Mouse (Mus musculus) limb, embryonic 11.5 days (tissue): ENCODE results near the gene Bmp6. TPM values are rescaled to one million over a fixed set of nuclear protein-coding genes. Genes with fewer than 3 reads are reported as not detected.

Experiments used
- ATAC-seq: fragments of 200-750 bp; cut with Nextera tagmentation; 2 replicates; pipeline ENCODE4 v1.8.0; 2017; ENCODE audit warnings: low read depth; ENCODE audit not compliant: insufficient number of reproducible peaks, low FRiP score, low TSS enrichment
- DNase-seq: peaks from one replicate; pipeline ENCODE4 v3.0.0-alpha.2; 2015; ENCODE audit warnings: low spot score
- H3K27ac ChIP-seq: fragments of 300-500 bp; sonication (generic); replicated peaks from 2 replicates; pipeline ENCODE4 v1.5.1; 2014; ENCODE audit warnings: low read depth, mild to moderate bottlenecking, low read length
- H3K27me3 ChIP-seq: fragments of 300-500 bp; sonication (generic); 2 replicates; pipeline ENCODE4 v1.6.1; 2014; ENCODE audit warnings: mild to moderate bottlenecking, low read length, mixed read lengths; ENCODE audit not compliant: control insufficient read depth, insufficient read depth
- H3K36me3 ChIP-seq: fragments of 300-500 bp; sonication (generic); 2 replicates; pipeline ENCODE4 v1.6.1; 2014; ENCODE audit warnings: mild to moderate bottlenecking, low read length, moderate library complexity, mixed read lengths; ENCODE audit not compliant: control insufficient read depth, insufficient read depth
- H3K4me1 ChIP-seq: fragments of 300-500 bp; sonication (generic); 2 replicates; pipeline ENCODE4 v1.6.1; 2014; ENCODE audit warnings: low read length, mixed read lengths; ENCODE audit not compliant: control insufficient read depth, insufficient read depth
- H3K4me2 ChIP-seq: fragments of 300-500 bp; sonication (generic); 2 replicates; pipeline ENCODE4 v1.6.1; 2014; ENCODE audit warnings: low read depth, mild to moderate bottlenecking, moderate library complexity; ENCODE audit not compliant: severe bottlenecking
- H3K4me3 ChIP-seq: fragments of 300-500 bp; sonication (generic); 2 replicates; pipeline ENCODE4 v1.5.1; 2014; ENCODE audit warnings: low read depth, low read length
- H3K9ac ChIP-seq: fragments of 300-500 bp; sonication (generic); 2 replicates; pipeline ENCODE4 v1.6.1; 2014; ENCODE audit warnings: mild to moderate bottlenecking, low read length
- H3K9me3 ChIP-seq: fragments of 300-500 bp; sonication (generic); 2 replicates; pipeline ENCODE4 v1.6.1; 2016; ENCODE audit warnings: low read length; ENCODE audit not compliant: control insufficient read depth
- WGBS: fragments of 180-500 bp; shearing (Covaris S2); extraction: QIAGEN DNeasy Blood & Tissue Kit; methylation state at CpG from one replicate; pipeline ENCODE4 v1.1.7; 2014; 5-methylcytosine and 5-hydroxymethylcytosine counted together
- polyA plus RNA-seq: library from polyadenylated mRNA; unstranded; fragments of >200 nt; fragmentation: Nextera tagmentation; extraction: Ambion mirVana; gene quantifications from 2 replicates; pipeline ENCODE4 v1.2.1, GENCODE M21; 2014

Bmp6 gene
- polyA plus RNA-seq, 1 experiment from 2014 or later, result 0.52 TPM

DNA sequence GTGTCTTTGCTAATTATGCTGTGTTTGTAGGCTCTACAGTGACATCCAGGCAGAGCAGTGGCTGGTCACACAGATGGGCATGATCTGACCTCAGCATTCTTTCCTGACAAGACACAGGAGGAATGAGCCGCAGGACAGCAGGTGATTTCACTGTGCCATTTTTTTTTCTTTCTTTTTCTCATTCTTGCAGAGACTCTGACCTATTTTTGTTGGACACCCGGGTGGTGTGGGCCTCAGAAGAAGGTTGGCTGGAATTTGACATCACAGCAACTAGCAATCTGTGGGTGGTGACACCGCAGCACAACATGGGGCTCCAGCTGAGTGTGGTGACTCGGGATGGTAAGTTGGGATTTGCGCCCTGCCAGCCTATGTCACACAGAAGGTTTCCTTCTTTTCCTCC lies 139.8 kb downstream of the Bmp6 start:
- 86% methylated on average over 5 of the region's 5 CpGs for WGBS
- Histone ChIP-seq H3K4me1 (0 out of 2 replicates have a peak, but pooled peaks cover 3% of the 10 kb centered on the region), H3K4me2 (no peak overlapping the region), H3K9me3 (no peaks in the 10 kb centered on the region), H3K36me3 (no peaks in the 10 kb centered on the region), H3K27ac (no peak overlapping the region), H3K4me3 (no peak overlapping the region), H3K9ac (no peak overlapping the region), H3K27me3 (no peaks in the 10 kb centered on the region)
- DNase-seq (no peak), ATAC-seq (no peak)

DNA sequence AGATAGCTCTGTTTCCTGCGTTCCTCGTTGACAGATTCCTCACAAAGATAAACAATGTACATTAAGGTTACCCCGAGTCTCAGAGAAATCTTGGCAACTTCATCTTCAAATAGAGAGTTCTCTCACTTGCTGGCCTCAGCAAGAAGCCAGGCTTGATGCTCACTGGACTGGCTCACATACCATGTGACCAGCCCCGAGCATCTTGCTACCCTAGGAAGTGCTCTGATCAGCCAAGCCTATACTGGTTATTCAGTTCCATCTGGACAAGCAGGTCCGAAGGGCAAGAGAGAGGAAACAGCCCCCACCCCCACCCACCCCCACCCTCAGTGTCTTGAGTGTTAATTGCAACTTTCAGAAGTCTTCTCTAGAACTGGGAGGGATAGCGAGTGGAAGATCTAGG lies 141.9 kb downstream of the Bmp6 start:
- no peak for ATAC-seq
- Histone ChIP-seq H3K27me3 (no peaks in the 10 kb centered on the region), H3K4me2 (no peak overlapping the region), H3K4me3 (no peak overlapping the region), H3K4me1 (0 out of 2 replicates have a peak, but pooled peaks cover 3% of the 10 kb centered on the region), H3K36me3 (no peaks in the 10 kb centered on the region), H3K27ac (no peak overlapping the region), H3K9ac (no peak overlapping the region), H3K9me3 (no peaks in the 10 kb centered on the region)
- no peak for DNase-seq
- 84% methylated on average over 6 of the region's 6 CpGs for WGBS

DNA sequence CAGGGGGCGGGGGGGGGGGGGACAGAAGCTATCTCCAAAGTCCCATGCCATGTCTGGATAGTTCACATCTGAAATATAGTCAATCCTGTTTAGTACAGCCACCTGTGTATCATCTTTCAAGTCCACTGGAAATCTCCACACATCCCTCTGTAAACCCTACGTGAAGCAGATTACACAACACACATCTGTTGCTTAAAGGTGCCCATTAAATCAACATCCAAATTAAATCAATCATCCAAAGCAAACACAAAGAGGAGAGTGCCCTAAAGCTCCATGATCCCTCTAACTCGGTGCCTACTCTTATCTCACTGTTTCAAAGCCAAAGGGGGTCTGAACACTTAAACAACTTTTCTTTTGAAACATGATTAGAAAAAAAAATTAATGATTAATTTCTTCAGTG lies 151.8 kb downstream of the Bmp6 start:
- Histone ChIP-seq H3K9me3 (no peaks in the 10 kb centered on the region), H3K9ac (no peak overlapping the region), H3K4me3 (no peak overlapping the region), H3K36me3 (no peaks in the 10 kb centered on the region; the same call in 1 of the 2 replicates), H3K4me1 (no peaks in the 10 kb centered on the region), H3K27me3 (no peaks in the 10 kb centered on the region), H3K4me2 (no peak overlapping the region), H3K27ac (no peak overlapping the region)
- DNase-seq (no peak), ATAC-seq (no peak)
- 54% methylated on average over 3 of the region's 3 CpGs for WGBS

DNA sequence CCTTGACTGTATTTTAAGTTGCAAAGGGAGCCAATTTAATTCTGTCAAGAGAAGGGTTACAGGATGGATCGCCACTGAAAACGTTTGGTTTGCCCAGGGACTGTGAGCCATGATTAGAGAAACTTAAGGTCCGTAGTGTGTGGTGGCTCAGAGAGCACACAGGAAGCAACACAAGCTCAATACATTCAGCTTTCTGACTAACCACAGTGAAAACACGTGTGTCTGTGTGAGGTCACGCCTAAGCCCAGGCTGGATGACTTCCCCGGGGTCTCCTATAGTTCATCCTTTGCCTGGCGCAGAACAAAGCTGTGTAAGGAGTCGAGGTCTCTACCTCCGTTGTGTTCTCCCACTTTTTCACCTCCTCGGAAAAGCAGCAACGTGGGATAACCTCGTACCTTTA lies 156.4 kb downstream of the Bmp6 start:
- Histone ChIP-seq H3K9ac (no peak overlapping the region), H3K27me3 (no peaks in the 10 kb centered on the region), H3K36me3 (peaks cover 14% of the 10 kb centered on the region), H3K27ac (no peak overlapping the region), H3K4me1 (no peaks in the 10 kb centered on the region), H3K4me3 (no peak overlapping the region), H3K9me3 (no peaks in the 10 kb centered on the region), H3K4me2 (no peak overlapping the region)
- DNase-seq (no peak), ATAC-seq (no peak)
- WGBS, result 94% methylated on average over 12 of the region's 12 CpGs

DNA sequence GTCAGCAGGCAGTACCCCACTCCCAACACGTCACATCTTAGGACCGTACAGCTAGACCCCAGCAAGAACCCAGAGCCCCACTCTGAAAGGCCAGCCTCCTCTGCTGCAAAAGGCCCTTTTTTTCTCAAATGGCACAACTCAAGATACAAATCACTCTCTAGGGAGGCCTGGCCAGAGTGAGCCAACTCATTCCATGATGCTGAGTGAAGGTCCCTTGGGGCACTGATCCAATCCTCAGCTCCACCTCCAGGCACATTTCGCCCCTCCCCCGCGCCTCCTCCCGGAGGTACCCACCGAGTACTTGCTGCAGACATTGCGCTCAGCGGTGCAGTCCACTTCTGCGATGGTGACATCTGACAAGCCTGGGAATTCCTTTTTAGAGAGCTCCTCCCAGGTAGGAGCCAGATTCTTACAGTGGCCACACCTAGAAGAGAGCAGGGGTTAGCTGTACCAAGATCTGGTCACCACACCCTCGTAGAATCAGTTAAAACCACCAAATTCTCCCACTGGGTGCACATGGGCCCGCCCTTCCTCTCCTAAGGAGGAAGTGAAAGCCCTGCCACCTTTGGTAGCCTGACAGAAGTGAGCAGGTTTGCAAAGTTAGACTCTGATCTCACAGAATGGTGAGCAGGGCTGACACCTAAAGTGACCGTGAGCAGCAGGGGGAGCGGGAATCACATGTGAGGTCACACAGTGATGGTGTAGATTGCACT lies 158.4 kb downstream of the Bmp6 start:
- H3K27ac ChIP-seq, result no peak overlapping the region
- H3K9ac ChIP-seq, result no peak overlapping the region
- H3K9me3 ChIP-seq, result no peaks in the 10 kb centered on the region
- WGBS, result 91% methylated on average over 14 of the region's 14 CpGs
- no peak overlapping the region for H3K4me3 ChIP-seq
- peaks cover 20% of the 10 kb centered on the region for H3K36me3 ChIP-seq
- H3K27me3 ChIP-seq, result no peaks in the 10 kb centered on the region
- H3K4me2 ChIP-seq, result no peak overlapping the region
- no peaks in the 10 kb centered on the region for H3K4me1 ChIP-seq
- ATAC-seq, result no peak
- DNase-seq, result no peak

DNA sequence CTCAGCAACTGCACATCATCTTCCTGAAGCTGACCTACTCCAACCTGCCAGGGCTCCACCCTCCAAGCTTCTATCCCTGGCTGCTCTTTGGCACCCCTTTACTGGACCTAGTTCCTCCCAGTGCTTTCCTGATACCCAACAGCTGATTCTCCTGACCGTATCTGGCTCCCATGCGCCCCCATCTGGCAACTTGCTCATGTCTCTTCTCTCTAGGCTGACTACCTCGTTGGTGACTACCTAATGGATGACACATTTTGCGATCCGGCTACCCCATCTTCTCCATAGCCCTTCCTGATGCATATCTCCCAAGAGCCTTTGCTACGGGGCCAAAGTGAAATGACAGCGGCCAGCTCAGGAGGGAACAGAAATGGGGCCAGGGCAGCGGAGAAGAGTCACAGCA lies 161.4 kb downstream of the Bmp6 start:
- no peak overlapping the region for H3K4me3 ChIP-seq
- no peaks in the 10 kb centered on the region for H3K27me3 ChIP-seq
- DNase-seq (peak; percentile 38), ATAC-seq (no peak)
- no peak overlapping the region for H3K4me2 ChIP-seq
- no peak overlapping the region for H3K27ac ChIP-seq
- H3K4me1 ChIP-seq, result no peaks in the 10 kb centered on the region
- 83% methylated on average over 8 of the region's 8 CpGs for WGBS
- H3K9me3 ChIP-seq, result no peaks in the 10 kb centered on the region
- H3K36me3 ChIP-seq, result peaks cover 33% of the 10 kb centered on the region
- H3K9ac ChIP-seq, result no peak overlapping the region

DNA sequence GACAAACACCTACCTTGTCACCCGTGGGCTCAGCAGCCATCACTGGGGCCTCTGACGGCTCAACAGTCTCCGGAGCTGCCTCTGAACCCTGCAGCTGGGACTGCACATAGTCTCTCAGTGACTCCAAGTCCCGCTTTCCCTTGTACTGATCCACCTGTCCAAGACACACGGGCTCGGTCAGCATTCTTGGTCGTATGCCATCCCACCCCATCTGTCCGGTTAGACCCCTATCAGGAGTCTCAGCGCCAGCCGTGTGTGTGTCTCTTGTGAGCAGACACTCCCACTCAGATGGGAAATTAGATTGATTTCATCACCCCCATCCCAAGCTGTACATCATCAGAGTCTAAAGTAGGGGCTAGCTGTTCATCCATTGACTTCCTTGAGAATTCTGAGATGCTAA lies 162.0 kb downstream of the Bmp6 start:
- DNase-seq (no peak), ATAC-seq (no peak)
- no peak overlapping the region for H3K9ac ChIP-seq
- no peaks in the 10 kb centered on the region for H3K4me1 ChIP-seq
- peaks cover 32% of the 10 kb centered on the region for H3K36me3 ChIP-seq
- H3K4me3 ChIP-seq, result no peak overlapping the region
- 96% methylated on average over 10 of the region's 10 CpGs for WGBS
- no peak overlapping the region for H3K27ac ChIP-seq
- no peaks in the 10 kb centered on the region for H3K27me3 ChIP-seq
- H3K9me3 ChIP-seq, result no peaks in the 10 kb centered on the region
- H3K4me2 ChIP-seq, result no peak overlapping the region

DNA sequence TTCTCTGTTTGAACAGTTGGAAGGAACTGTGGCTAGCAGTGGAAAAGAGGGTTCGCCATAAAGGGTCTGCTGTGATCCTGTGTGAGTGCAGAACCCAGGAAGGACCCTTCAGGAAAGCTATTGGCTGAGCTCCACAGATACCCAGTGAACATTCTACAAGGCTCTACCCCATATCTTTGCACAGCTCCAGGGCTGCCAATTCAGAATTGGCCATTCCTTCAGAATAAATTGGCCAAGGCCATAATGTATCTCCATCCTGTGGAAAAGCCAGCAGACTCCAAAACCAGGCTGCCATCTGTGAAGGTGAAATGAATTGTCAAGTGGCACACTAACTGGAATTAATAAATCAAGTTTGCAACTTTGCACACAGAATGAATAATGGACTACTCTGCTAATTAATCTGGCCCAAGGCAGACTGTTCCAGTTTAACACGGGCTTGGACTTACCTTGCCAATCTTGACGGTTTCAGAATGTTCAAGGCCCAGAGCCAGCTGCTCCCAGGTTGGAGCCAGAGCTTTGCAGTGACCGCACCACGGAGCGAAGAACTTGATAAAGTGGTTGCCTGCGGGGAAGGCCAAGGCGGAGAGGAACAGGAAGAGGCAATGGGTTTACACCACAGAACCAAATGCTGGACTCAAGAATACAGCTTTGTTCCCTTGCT lies 164.9 kb downstream of the Bmp6 start:
- DNase-seq (no peak), ATAC-seq (no peak)
- Histone ChIP-seq H3K9me3 (no peaks in the 10 kb centered on the region), H3K4me1 (no peaks in the 10 kb centered on the region), H3K27ac (no peak overlapping the region), H3K27me3 (no peaks in the 10 kb centered on the region), H3K9ac (no peak overlapping the region), H3K4me2 (no peak overlapping the region), H3K4me3 (no peak overlapping the region), H3K36me3 (peaks cover 28% of the 10 kb centered on the region)
- 89% methylated on average over 8 of the region's 8 CpGs for WGBS
